Mouse (Mus musculus) kidney, adult 2 months (tissue): ENCODE results near the gene Sebox. TPM values are rescaled to one million over a fixed set of nuclear protein-coding genes. Genes with fewer than 3 reads are reported as not detected.

Experiments
- DNase-seq: peaks from one replicate; pipeline ENCODE4 v3.0.0; 2021
- H3K27ac ChIP-seq: fragments of 200-500 bp; 2 replicates; pipeline ENCODE4 v1.5.1; 2012; ENCODE audit warnings: low read depth, low read length, control low read depth, inconsistent platforms; ENCODE audit not compliant: insufficient read depth
- H3K27me3 ChIP-seq: fragments of 200-500 bp; replicated peaks from 2 replicates; pipeline ENCODE4 v1.6.1; 2012; ENCODE audit warnings: mild to moderate bottlenecking, moderate library complexity, low read length, inconsistent platforms; ENCODE audit not compliant: control insufficient read depth, insufficient read depth
- H3K36me3 ChIP-seq: fragments of 200-500 bp; 2 replicates; pipeline ENCODE4 v1.6.1; 2012; ENCODE audit warnings: mild to moderate bottlenecking, moderate library complexity, low read length, inconsistent platforms; ENCODE audit not compliant: control insufficient read depth, insufficient read depth
- H3K4me1 ChIP-seq: fragments of 200-500 bp; 2 replicates; pipeline ENCODE4 v1.6.1; 2011; ENCODE audit warnings: low read length; ENCODE audit not compliant: control insufficient read depth, insufficient read depth
- H3K4me3 ChIP-seq: fragments of 200-500 bp; 2 replicates; pipeline ENCODE4 v1.5.1; 2011; ENCODE audit warnings: mild to moderate bottlenecking, low read depth, low read length, control low read depth; ENCODE audit not compliant: insufficient read depth
- CTCF ChIP-seq: fragments of 200-500 bp; conservative IDR thresholded peaks from 2 replicates; pipeline ENCODE4 v1.5.1; 2011; ENCODE audit warnings: low read depth, mild to moderate bottlenecking, control low read depth, low read length, moderate library complexity, mixed read lengths; ENCODE audit not compliant: insufficient read depth, insufficient read length
- POLR2A ChIP-seq: fragments of 200-500 bp; IDR thresholded peaks from one replicate; pipeline ENCODE4 v1.6.1; 2011; ENCODE audit warnings: low read depth, low read length, control low read depth
- WGBS: fragments of 180-500 bp; shearing (Covaris S2); methylation state at CpG from one replicate; pipeline ENCODE4 v1.1.7; 2018; 5-methylcytosine and 5-hydroxymethylcytosine counted together
- polyA plus RNA-seq: library from polyadenylated mRNA; depleted of rRNA; stranded (reverse); fragments of >200 nt; gene quantifications from 2 replicates; pipeline ENCODE4 v1.2.3, GENCODE M21; 2012

Gene Sebox
- polyA plus RNA-seq, 1 experiment: not detected

GRCm38 (mm10) chr11:78512025-78512957 is 9.0 kb downstream of the Sebox start, which contains the start of the genes Tmem199 and Poldip2:
Tmem199 (minus strand) TSS chr11:78512172.
Poldip2 (plus strand) TSS chr11:78512193.
- peak; percentile 95 for DNase-seq
- Histone ChIP-seq H3K27ac (peak within 1 kb of the TSS; percentile 61), H3K4me1 (peaks cover 5% of the 10 kb centered on the region; the same call in 1 of the 2 replicates), H3K27me3 (no peaks in the 10 kb centered on the region), H3K36me3 (peaks cover 3% of the 10 kb centered on the region), H3K4me3 (peak within 1 kb of the TSS; percentile 91)
- under 1% methylated on average over 61 of the region's 67 CpGs for WGBS
- TF ChIP-seq CTCF (no peak), POLR2A (peak; percentile 6)

DNA sequence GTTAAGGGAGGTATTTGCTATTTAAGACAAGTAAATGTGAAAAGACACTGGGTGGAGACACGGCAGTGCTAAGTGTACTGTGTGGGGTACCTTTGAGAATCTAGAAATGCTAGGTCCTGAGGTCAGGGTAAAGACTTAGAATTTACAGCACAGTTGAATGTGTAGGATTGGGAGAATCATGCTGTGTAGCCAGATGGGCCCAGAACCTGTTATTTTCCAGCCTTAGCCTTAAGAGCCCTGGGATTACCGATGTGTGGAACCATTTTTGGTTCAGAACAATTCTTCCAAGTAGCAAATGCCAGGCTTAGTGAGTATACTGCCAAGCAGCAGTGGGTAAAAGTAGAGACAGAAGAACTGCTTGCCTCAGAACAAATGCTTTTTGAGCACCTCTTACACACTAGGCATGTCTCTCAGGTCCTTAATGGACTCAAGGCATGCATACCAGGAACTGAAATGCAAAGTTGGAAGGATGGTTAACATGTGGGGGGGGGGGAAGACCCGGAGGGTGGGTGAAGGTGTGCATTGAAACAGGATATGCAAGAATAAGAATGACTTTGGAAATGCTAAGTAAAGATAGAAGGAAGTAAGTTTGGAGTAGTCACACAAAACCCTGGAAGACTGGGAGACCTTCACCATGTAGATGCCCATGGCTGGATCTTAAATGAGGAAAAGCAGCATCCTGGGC is 10.0 kb downstream of the Sebox start:
- Histone ChIP-seq H3K27ac (no peak overlapping the region), H3K4me1 (peaks cover 5% of the 10 kb centered on the region; the same call in 1 of the 2 replicates), H3K36me3 (peaks cover 3% of the 10 kb centered on the region), H3K4me3 (no peak overlapping the region; the same call in 1 of the 2 replicates), H3K27me3 (no peaks in the 10 kb centered on the region)
- TF ChIP-seq POLR2A: no peak
- TF ChIP-seq CTCF: no peak
- DNase-seq: no peak
- WGBS: 62% methylated on average over 3 of the region's 3 CpGs

- H3K4me3 ChIP-seq: no peak overlapping the region
- DNase-seq: no peak
- H3K4me1 ChIP-seq: peaks cover 5% of the 10 kb centered on the region; the same call in 1 of the 2 replicates
- H3K27me3 ChIP-seq: no peaks in the 10 kb centered on the region
- 66% methylated on average over 2 of the region's 2 CpGs for whole genome bisulfite sequencing
- no peak for TF ChIP-seq POLR2A
- peak; percentile 57 for TF ChIP-seq CTCF
- H3K36me3 ChIP-seq: peaks cover 2% of the 10 kb centered on the region
- H3K27ac ChIP-seq: no peak overlapping the region
Observed at GRCm38 (mm10) chr11:78515549-78516325, 12.5 kb downstream of the Sebox start.

- DNase-seq: no peak
- Histone ChIP-seq H3K4me1 (peaks cover 9% of the 10 kb centered on the region; the same call in 1 of the 2 replicates), H3K27me3 (no peaks in the 10 kb centered on the region), H3K27ac (no peak overlapping the region), H3K4me3 (no peak overlapping the region), H3K36me3 (peaks cover 8% of the 10 kb centered on the region)
- WGBS: 91% methylated on average over 10 of the region's 10 CpGs
- no peak for TF ChIP-seq POLR2A
- TF ChIP-seq CTCF: no peak
Observed at GRCm38 (mm10) chr11:78518931-78519330, 15.7 kb downstream of the Sebox start.

DNA sequence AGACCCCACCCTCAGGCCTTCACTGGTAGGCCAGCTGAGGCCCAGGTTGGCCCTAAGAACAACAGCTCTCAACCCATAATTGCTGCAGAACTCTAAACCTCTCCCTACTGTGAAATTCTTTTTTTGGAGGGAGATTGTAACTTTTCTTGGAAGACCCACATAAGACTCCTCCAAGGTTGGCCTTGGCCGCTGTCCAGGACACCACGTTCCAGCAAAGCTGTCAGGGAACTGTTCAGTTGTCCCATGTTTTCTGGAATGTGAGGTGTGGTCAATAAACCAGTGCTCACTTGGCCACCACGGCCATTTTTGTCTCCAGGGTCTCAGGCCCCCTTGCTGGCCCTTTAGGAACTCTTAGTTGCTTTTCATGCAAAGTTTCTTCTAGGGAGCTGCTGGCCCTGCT is 18.6 kb downstream of the Sebox start:
- Histone ChIP-seq H3K4me3 (no peak overlapping the region), H3K36me3 (peaks cover 6% of the 10 kb centered on the region), H3K4me1 (peaks cover 9% of the 10 kb centered on the region; the same call in 1 of the 2 replicates), H3K27ac (no peak overlapping the region), H3K27me3 (no peaks in the 10 kb centered on the region)
- no peak for DNase-seq
- WGBS: 52% methylated on average over 3 of the region's 3 CpGs
- no peak for TF ChIP-seq POLR2A
- no peak for TF ChIP-seq CTCF

- Histone ChIP-seq H3K4me1 (peaks cover 9% of the 10 kb centered on the region; the same call in 1 of the 2 replicates), H3K27ac (peak overlapping the region; percentile 32), H3K36me3 (peaks cover 6% of the 10 kb centered on the region), H3K4me3 (no peak overlapping the region), H3K27me3 (no peaks in the 10 kb centered on the region)
- TF ChIP-seq POLR2A (no peak), CTCF (no peak)
- DNase-seq: peak; percentile 66
- 55% methylated on average over 1 of the region's 1 CpGs for WGBS
Observed at GRCm38 (mm10) chr11:78522481-78522997, 19.3 kb downstream of the Sebox start.
